Mouse (Mus musculus) MEL (cell line): ENCODE results near the gene B4galt1. TPM values are rescaled to one million over a fixed set of nuclear protein-coding genes. Genes with fewer than 3 reads are reported as not detected.
A peak's percentile ranks its signal among the peaks of the same experiment; 100 is the strongest.

Experiments used
- DNase-seq: peaks from one replicate; pipeline ENCODE4 v3.0.0; 2011; ENCODE audit warnings: low read depth, low spot score
- H3K27ac ChIP-seq: 2 replicates; pipeline ENCODE4 v1.5.1; 2012; ENCODE audit warnings: low read depth, mild to moderate bottlenecking, control low read depth, low read length, moderate library complexity; ENCODE audit not compliant: control insufficient read depth
- H3K27me3 ChIP-seq, 2 experiments: fragments of 150-350 bp in 1 of 2; sonication (generic) in 1 of 2; 2 replicates each; pipeline ENCODE4 v1.6.1; 2012; ENCODE audit warnings: low read length in 2 of 2, mild to moderate bottlenecking in 2 of 2, improper control_type of control experiment in 1 of 2, moderate library complexity in 1 of 2; ENCODE audit not compliant: insufficient read depth in 2 of 2, control insufficient read depth in 1 of 2
- H3K36me3 ChIP-seq, 2 experiments: 2 replicates each; pipeline ENCODE4 v1.6.1; 2012 to 2014; ENCODE audit warnings: low read length in 2 of 2, improper control_type of control experiment in 1 of 2, inconsistent platforms in 1 of 2, mild to moderate bottlenecking in 1 of 2; ENCODE audit not compliant: insufficient read depth in 2 of 2, control insufficient read depth in 1 of 2
- H3K4me1 ChIP-seq, 2 experiments: fragments of 150-350 bp in 1 of 2; sonication (generic) in 1 of 2; 2 replicates each; pipeline ENCODE4 v1.6.1; 2012; ENCODE audit warnings: low read length in 2 of 2, improper control_type of control experiment in 1 of 2, mild to moderate bottlenecking in 1 of 2; ENCODE audit not compliant: insufficient read depth in 2 of 2, control insufficient read depth in 1 of 2
- H3K4me3 ChIP-seq, 2 experiments: fragments of 150-350 bp in 1 of 2; sonication (generic) in 1 of 2; 2 replicates each; pipeline ENCODE4 v1.5.1; 2012; ENCODE audit warnings: low read depth in 2 of 2, low read length in 2 of 2, mild to moderate bottlenecking in 2 of 2, moderate library complexity in 2 of 2, control low read depth in 1 of 2, improper control_type of control experiment in 1 of 2; ENCODE audit not compliant: control insufficient read depth in 1 of 2, insufficient read depth in 1 of 2
- H3K79me2 ChIP-seq: 2 replicates; pipeline ENCODE4 v1.6.1; 2012; ENCODE audit warnings: mild to moderate bottlenecking, low read length, moderate library complexity; ENCODE audit not compliant: control insufficient read depth, poor library complexity, insufficient read depth
- H3K9ac ChIP-seq: 2 replicates; pipeline ENCODE4 v1.6.1; 2012; ENCODE audit warnings: low read depth, mild to moderate bottlenecking, control low read depth, low read length, moderate library complexity; ENCODE audit not compliant: control insufficient read depth, poor library complexity, severe bottlenecking
- H3K9me3 ChIP-seq: fragments of 150-350 bp; sonication (generic); replicated peaks from 2 replicates; pipeline ENCODE4 v1.6.1; 2012; ENCODE audit warnings: mild to moderate bottlenecking, low read length, improper control_type of control experiment, moderate library complexity; ENCODE audit not compliant: insufficient read depth
- BHLHE40 ChIP-seq: IDR thresholded peaks from 2 replicates; pipeline ENCODE4 v1.6.1; 2012; ENCODE audit warnings: low read depth, mild to moderate bottlenecking, inconsistent platforms, low read length, improper control_type of control experiment, borderline replicate concordance
- CHD2 ChIP-seq: IDR thresholded peaks from 2 replicates; pipeline ENCODE4 v1.6.1; 2011; ENCODE audit warnings: low read length, improper control_type of control experiment
- EP300 ChIP-seq, 2 experiments: IDR thresholded peaks; 2 replicates each; pipeline ENCODE4 v1.6.1; 2011; ENCODE audit warnings: improper control_type of control experiment in 2 of 2, low read length in 2 of 2, low read depth in 1 of 2, mild to moderate bottlenecking in 1 of 2
- MAFK ChIP-seq: IDR thresholded peaks from 2 replicates; pipeline ENCODE4 v1.6.1; 2011; ENCODE audit warnings: low read depth, mild to moderate bottlenecking, low read length, improper control_type of control experiment, borderline replicate concordance
- MAX ChIP-seq: IDR thresholded peaks from 2 replicates; pipeline ENCODE4 v1.6.1; 2011; ENCODE audit warnings: low read length, improper control_type of control experiment
- MXI1 ChIP-seq: IDR thresholded peaks from 2 replicates; pipeline ENCODE4 v1.6.1; 2011; ENCODE audit warnings: mild to moderate bottlenecking, low read depth, low read length, improper control_type of control experiment
- MYB ChIP-seq: IDR thresholded peaks from 2 replicates; pipeline ENCODE4 v1.6.1; 2011; ENCODE audit warnings: mild to moderate bottlenecking, low read depth, low read length, improper control_type of control experiment
- NELFE ChIP-seq: IDR thresholded peaks from 2 replicates; pipeline ENCODE4 v1.6.1; 2011; ENCODE audit warnings: low read depth, low read length, improper control_type of control experiment
- NRF1 ChIP-seq: IDR thresholded peaks from 2 replicates; pipeline ENCODE4 v1.6.1; 2014; ENCODE audit warnings: low read depth, mild to moderate bottlenecking, inconsistent platforms, low read length, improper control_type of control experiment, moderate library complexity; ENCODE audit not compliant: poor library complexity, insufficient read depth, severe bottlenecking
- POLR2AphosphoS2 ChIP-seq: IDR thresholded peaks from 2 replicates; pipeline ENCODE4 v1.6.1; 2011; ENCODE audit warnings: low read length, improper control_type of control experiment
- RCOR1 ChIP-seq: IDR thresholded peaks from 2 replicates; pipeline ENCODE4 v1.6.1; 2012; ENCODE audit warnings: low read depth, mild to moderate bottlenecking, inconsistent platforms, low read length, improper control_type of control experiment
- SIN3A ChIP-seq: IDR thresholded peaks from 2 replicates; pipeline ENCODE4 v1.6.1; 2012; ENCODE audit warnings: low read length, improper control_type of control experiment, inconsistent platforms
- TCF12 ChIP-seq: IDR thresholded peaks from 2 replicates; pipeline ENCODE4 v1.6.1; 2014; ENCODE audit warnings: low read depth, mild to moderate bottlenecking, inconsistent platforms, low read length, improper control_type of control experiment, moderate library complexity
- UBTF ChIP-seq: IDR thresholded peaks from 2 replicates; pipeline ENCODE4 v1.6.1; 2012; ENCODE audit warnings: low read depth, mild to moderate bottlenecking, inconsistent platforms, low read length, improper control_type of control experiment, moderate library complexity, borderline replicate concordance; ENCODE audit not compliant: insufficient read depth
- USF2 ChIP-seq, 2 experiments: IDR thresholded peaks; 2 replicates each; pipeline ENCODE4 v1.6.1; 2011 to 2012; ENCODE audit warnings: improper control_type of control experiment in 2 of 2, low read length in 2 of 2, borderline replicate concordance in 1 of 2, inconsistent platforms in 1 of 2, low read depth in 1 of 2, mild to moderate bottlenecking in 1 of 2; ENCODE audit not compliant: insufficient read depth in 1 of 2
- ZKSCAN1 ChIP-seq: IDR thresholded peaks from 2 replicates; pipeline ENCODE4 v1.6.1; 2012; ENCODE audit warnings: low read depth, mild to moderate bottlenecking, inconsistent platforms, low read length, improper control_type of control experiment, moderate library complexity
- ZMIZ1 ChIP-seq: IDR thresholded peaks from 2 replicates; pipeline ENCODE4 v1.6.1; 2012; ENCODE audit warnings: low read depth, mild to moderate bottlenecking, inconsistent platforms, low read length, improper control_type of control experiment, moderate library complexity
- polyA plus RNA-seq, 2 experiments: library from polyadenylated mRNA; stranded (reverse) in 1 of 2; unstranded in 1 of 2; fragments of >175 nt in 1 of 2; fragments of >200 nt in 1 of 2; gene quantifications; 2 replicates each; pipeline versions ENCODE4 v1.2.1 to v1.2.4; 2012; ENCODE audit warnings: low replicate concordance in 2 of 2, low read depth in 1 of 2; ENCODE audit not compliant: insufficient read length in 2 of 2, insufficient read depth in 1 of 2, missing spikeins in 1 of 2
- total RNA-seq: library from RNA; depleted of rRNA; stranded (reverse); fragments of 300-350 nt; gene quantifications from 2 replicates; pipeline ENCODE4 v1.2.3, GENCODE M21; 2012

Gene B4galt1
- total and polyA plus RNA-seq, 3 experiments: 10.8 to 22.5 TPM; not detected in 1

- no peaks in the 10 kb centered on the region for H3K9me3 ChIP-seq
- H3K27me3 ChIP-seq: no peaks in the 10 kb centered on the region
- H3K79me2 ChIP-seq: no peaks in the 10 kb centered on the region
- no peaks in the 10 kb centered on the region for H3K4me1 ChIP-seq
- DNase-seq: peak; percentile 44
- H3K9ac ChIP-seq: no peak overlapping the region
- no peak overlapping the region for H3K27ac ChIP-seq
- TF ChIP-seq POLR2AphosphoS2: no peak
- TF ChIP-seq NRF1: no peak
- no peak for TF ChIP-seq ZKSCAN1
- TF ChIP-seq MAFK: no peak
- H3K4me3 ChIP-seq: no peak overlapping the region
- peaks cover 0 to 1% of the 10 kb centered on the region in 2 experiments; a peak in 2 of 4 replicates for H3K36me3 ChIP-seq
These were observed 33.8 kb downstream of the B4galt1 start for GRCm38 (mm10) chr4:40820024-40820423.

- no peak for DNase-seq
- TF ChIP-seq ZMIZ1 (no peak), UBTF (no peak), SIN3A (no peak), RCOR1 (no peak), ZKSCAN1 (no peak), USF2 (IDR thresholded peaks at IDR 0.05; ENCODE audit: borderline replicate concordance in 1 of 2, insufficient read depth in 1 of 2, low read depth in 1 of 2, low read length in 2 of 2) (no peak), NRF1 (no peak), MYB (no peak), POLR2AphosphoS2 (no peak), MXI1 (no peak), CHD2 (no peak), TCF12 (no peak), EP300 (IDR thresholded peaks at IDR 0.05; ENCODE audit: low read depth in 1 of 2, low read length in 2 of 2) (no peak), MAX (no peak), NELFE (no peak), BHLHE40 (no peak)
- Histone ChIP-seq H3K36me3 (peaks cover 0 to 1% of the 10 kb centered on the region in 2 experiments; a peak in 2 of 4 replicates), H3K4me3 (no peak overlapping the region), H3K4me1 (no peaks in the 10 kb centered on the region), H3K27me3 (no peaks in the 10 kb centered on the region), H3K27ac (no peak overlapping the region), H3K9me3 (no peaks in the 10 kb centered on the region), H3K9ac (no peak overlapping the region), H3K79me2 (no peaks in the 10 kb centered on the region)
These were observed 34.7 kb downstream of the B4galt1 start for GRCm38 (mm10) chr4:40819151-40819550.
